ENCODE assay signal across 16 mouse cellular contexts in the genomic region with DNA sequence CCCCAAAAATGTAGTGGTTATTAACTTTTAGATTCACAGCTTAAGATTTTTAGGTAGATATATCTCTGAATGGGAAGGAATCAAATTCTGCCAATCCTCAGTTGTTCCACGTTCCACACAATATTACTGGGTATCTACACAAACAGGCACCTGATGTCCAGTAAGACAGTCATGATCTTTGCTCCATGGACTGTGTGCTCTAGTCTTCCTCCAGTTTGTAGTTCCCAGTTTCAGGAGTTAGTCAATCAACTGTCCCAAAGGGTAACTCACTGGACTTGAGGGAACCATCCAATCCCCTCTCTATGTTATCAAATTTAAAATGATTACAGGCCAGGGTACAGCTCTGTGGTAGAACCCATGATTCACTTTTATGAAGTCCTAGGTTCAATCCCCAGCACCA.
"Had no signal": no experiment of that assay in that cellular context is flagged by ENCODE, and none has a peak within 500 bp of the region (broad histone marks: within the 10 kb centered on the region; RNA-seq: fewer than 3 reads in every experiment).

No protein-coding gene starts in this region.

- H3K27me3 ChIP-seq: neural tube, embryonic 13.5 days; neural tube, embryonic 15.5 days; stomach, embryonic 15.5 days had no signal

- H3K4me3 ChIP-seq: neural tube, embryonic 13.5 days; neural tube, embryonic 15.5 days; stomach, embryonic 15.5 days had no signal

- H3K27ac ChIP-seq: neural tube, embryonic 13.5 days; neural tube, embryonic 15.5 days; stomach, embryonic 15.5 days; stomach, postnatal 0 days had no signal

- H3K9ac ChIP-seq: neural tube, embryonic 13.5 days; neural tube, embryonic 15.5 days; stomach, embryonic 15.5 days had no signal

- H3K36me3 ChIP-seq: neural tube, embryonic 13.5 days; neural tube, embryonic 15.5 days; stomach, embryonic 15.5 days had no signal

- H3K4me1 ChIP-seq: neural tube, embryonic 13.5 days; neural tube, embryonic 15.5 days; stomach, embryonic 15.5 days had no signal

- H3K9me3 ChIP-seq: neural tube, embryonic 13.5 days; neural tube, embryonic 15.5 days; stomach, embryonic 15.5 days had no signal

- H3K4me2 ChIP-seq: neural tube, embryonic 13.5 days; neural tube, embryonic 15.5 days; stomach, embryonic 15.5 days had no signal

- DNase-seq: retina, postnatal 1 day; right cerebral cortex, adult 18-20 months; right cerebral cortex, postnatal 14 days; right cerebral cortex, postnatal 25 days; right cerebral cortex, postnatal 4 days; spleen, adult 18-20 months; thymus, adult 18-20 months; thymus, adult 2 months; thymus, postnatal 14 days; thymus, postnatal 25 days; thymus, postnatal 36 days; thymus, postnatal 4 days had no signal
